Mouse (Mus musculus) testis, adult 2 months (tissue): ENCODE data around the gene Mmd2.

ENCODE experiments used
- CTCF ChIP-seq: fragments of 200-500 bp; IDR thresholded peaks from 2 replicates; pipeline ENCODE4 v1.5.1; 2012; ENCODE audit warnings: low read depth, mild to moderate bottlenecking, inconsistent platforms, low read length, moderate library complexity; ENCODE audit not compliant: control insufficient read depth, insufficient read depth, insufficient replicate concordance
- POLR2A ChIP-seq: fragments of 200-500 bp; IDR thresholded peaks from 2 replicates; pipeline ENCODE4 v1.6.1; 2012; ENCODE audit warnings: low read depth, mild to moderate bottlenecking, inconsistent platforms, low read length, moderate library complexity; ENCODE audit not compliant: control insufficient read depth

DNA sequence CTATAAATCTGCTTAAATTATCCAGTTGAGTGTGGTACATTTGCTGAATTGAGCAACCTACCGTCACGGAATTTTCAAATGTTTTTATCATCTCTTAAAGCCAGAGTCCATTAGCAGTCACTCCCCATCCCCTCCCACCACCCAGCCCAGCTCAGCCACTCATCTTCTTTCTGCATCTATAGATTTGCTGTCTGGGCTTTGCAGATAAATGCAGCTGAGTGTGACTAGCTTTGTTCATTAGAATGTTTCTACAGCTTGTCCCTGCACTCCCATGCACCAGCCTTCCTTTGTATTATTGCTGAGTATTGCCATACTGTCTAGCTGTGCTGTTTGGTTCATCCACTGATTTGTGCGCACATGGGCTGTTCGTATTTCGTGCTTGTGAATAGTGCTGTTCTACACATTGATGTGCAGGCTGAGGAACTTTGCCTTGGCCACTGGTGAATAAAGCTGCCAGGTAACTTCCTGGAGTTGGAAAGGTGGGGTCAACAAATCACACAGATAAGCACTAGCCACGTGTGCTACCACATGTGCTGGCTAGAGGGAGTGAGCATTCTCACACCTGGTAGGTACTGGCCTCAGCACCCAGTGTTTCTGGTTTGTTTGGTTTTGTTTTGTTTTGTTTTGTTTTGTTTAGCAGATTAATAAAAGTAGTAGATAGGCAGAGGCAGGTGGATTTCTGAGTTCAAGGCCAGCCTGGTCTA is 42.3 kb upstream of the Mmd2 start:
- TF ChIP-seq CTCF (no peak), POLR2A (no peak)
